ENCODE assay signal across 15 mouse cellular contexts in the genomic region with DNA sequence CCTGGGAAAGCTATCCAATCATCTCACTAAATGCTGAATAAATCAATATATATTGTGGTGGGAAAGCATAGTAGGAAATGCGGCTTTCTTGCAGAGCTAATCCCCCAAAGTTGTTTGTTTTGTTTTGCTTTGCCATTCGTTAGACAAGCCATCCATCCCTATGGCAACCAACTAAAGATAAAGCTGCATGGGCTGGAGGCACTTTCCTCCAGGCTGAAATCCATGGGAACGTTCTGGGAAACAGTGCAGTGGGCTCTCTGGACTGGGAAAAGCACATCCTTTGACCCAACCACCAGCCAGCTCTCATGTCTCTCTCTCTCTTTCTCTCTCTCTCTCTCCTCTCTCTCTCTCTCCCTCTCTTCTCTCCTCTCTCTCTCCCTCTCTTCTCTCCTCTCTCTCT.
DNase-seq lines count a peak whose midpoint lies in the region; ATAC-seq and TF ChIP-seq lines count a peak whose summit lies in the region.
"Had no signal": no experiment of that assay in that cellular context is flagged by ENCODE, and none has a peak within 500 bp of the region (broad histone marks: within the 10 kb centered on the region; RNA-seq: fewer than 3 reads in every experiment).

No protein-coding gene starts in this region.

- H3K9ac ChIP-seq in heart, embryonic 12.5 days, result no peak overlapping the region
- H3K9ac ChIP-seq in intestine, postnatal 0 days (ENCODE audit: low read depth, low read length), result no peak overlapping the region
- H3K9ac ChIP-seq: embryonic facial prominence, embryonic 15.5 days; liver, embryonic 12.5 days had no signal

- H3K9me3 ChIP-seq in heart, embryonic 12.5 days (replicated peaks), result no peaks in the 10 kb centered on the region
- H3K9me3 ChIP-seq in midbrain, embryonic 10.5 days (replicated peaks), result no peaks in the 10 kb centered on the region; the same call in 1 of the 2 replicates
- H3K9me3 ChIP-seq in intestine, postnatal 0 days (ENCODE audit: control insufficient read depth), result no peaks in the 10 kb centered on the region
- H3K9me3 ChIP-seq: embryonic facial prominence, embryonic 15.5 days; liver, embryonic 12.5 days had no signal

- TF ChIP-seq CTCF in intestine, postnatal 0 days (IDR thresholded peaks at IDR 0.05; ENCODE audit: low read depth), result no peak

- no peaks in the 10 kb centered on the region for H3K4me1 ChIP-seq in heart, embryonic 12.5 days (replicated peaks)
- peaks cover 21% of the 10 kb centered on the region for H3K4me1 ChIP-seq in midbrain, embryonic 10.5 days
- no peaks in the 10 kb centered on the region for H3K4me1 ChIP-seq in intestine, postnatal 0 days (replicated peaks; ENCODE audit: control insufficient read depth, insufficient read depth, low read length)
- H3K4me1 ChIP-seq: embryonic facial prominence, embryonic 15.5 days; liver, embryonic 12.5 days had no signal

- no peak overlapping the region for H3K4me3 ChIP-seq in heart, embryonic 12.5 days
- no peak overlapping the region for H3K4me3 ChIP-seq in midbrain, embryonic 10.5 days
- H3K4me3 ChIP-seq in intestine, postnatal 0 days (ENCODE audit: low read depth, low read length), result no peak overlapping the region
- H3K4me3 ChIP-seq: embryonic facial prominence, embryonic 15.5 days; liver, embryonic 12.5 days had no signal

- WGBS in heart, embryonic 12.5 days, result 7% methylated on average over 3 of the region's 3 CpGs
- 7% methylated on average over 3 of the region's 3 CpGs for WGBS in midbrain, embryonic 10.5 days
- WGBS in intestine, postnatal 0 days, result 32% methylated on average over 3 of the region's 3 CpGs

- peaks cover 25% of the 10 kb centered on the region for H3K36me3 ChIP-seq in heart, embryonic 12.5 days
- H3K36me3 ChIP-seq in midbrain, embryonic 10.5 days, result peaks cover 8% of the 10 kb centered on the region; the same call in 1 of the 2 replicates
- H3K36me3 ChIP-seq in intestine, postnatal 0 days (ENCODE audit: control insufficient read depth, insufficient read depth), result no peaks in the 10 kb centered on the region
- H3K36me3 ChIP-seq: embryonic facial prominence, embryonic 15.5 days; liver, embryonic 12.5 days had no signal

- ATAC-seq in heart, embryonic 12.5 days (ENCODE audit: insufficient number of reproducible peaks, low FRiP score), result no peak
- ATAC-seq in intestine, postnatal 0 days, result no peak
- ATAC-seq: liver, embryonic 12.5 days had no signal

- no peak overlapping the region for H3K27ac ChIP-seq in heart, embryonic 12.5 days (ENCODE audit: poor library complexity, severe bottlenecking)
- H3K27ac ChIP-seq in midbrain, embryonic 10.5 days (replicated peaks), result peak overlapping the region; percentile 65
- no peak overlapping the region for H3K27ac ChIP-seq in intestine, postnatal 0 days (ENCODE audit: low read depth, low read length)
- H3K27ac ChIP-seq: embryonic facial prominence, embryonic 15.5 days; liver, embryonic 12.5 days had no signal

- H3K4me2 ChIP-seq in heart, embryonic 12.5 days, result no peak overlapping the region
- no peak overlapping the region for H3K4me2 ChIP-seq in intestine, postnatal 0 days (replicated peaks; ENCODE audit: low read depth)
- H3K4me2 ChIP-seq: embryonic facial prominence, embryonic 15.5 days; liver, embryonic 12.5 days had no signal

- no peaks in the 10 kb centered on the region for H3K27me3 ChIP-seq in heart, embryonic 12.5 days (replicated peaks)
- no peaks in the 10 kb centered on the region for H3K27me3 ChIP-seq in midbrain, embryonic 10.5 days (ENCODE audit: low read depth, poor library complexity, severe bottlenecking)
- H3K27me3 ChIP-seq in intestine, postnatal 0 days (replicated peaks; ENCODE audit: control insufficient read depth, insufficient read depth, low read length), result no peaks in the 10 kb centered on the region
- H3K27me3 ChIP-seq: embryonic facial prominence, embryonic 15.5 days; liver, embryonic 12.5 days had no signal

- peak; percentile 79 for DNase-seq in heart, adult 11 months
- DNase-seq in right cerebral cortex, postnatal 4 days, result peak; percentile 8
- DNase-seq in right cerebral cortex, adult 18-20 months, result no peak
- DNase-seq in midbrain, embryonic 10.5 days (ENCODE audit: low spot score), result peak; percentile 28
- DNase-seq in telencephalon, adult 2 months (ENCODE audit: low read depth, low spot score), result peak; percentile 6
- no peak for DNase-seq in thymus, postnatal 0 days (ENCODE audit: low spot score)
- DNase-seq: adrenal gland, adult 8-10 months; cerebellum, postnatal 36 days; gastrocnemius, postnatal 36 days; kidney, adult 9 months; lung, postnatal 10 days had no signal

Comparison
In these comparisons a context has a peak if more than half of its experiments do, and no peak if none do; other contexts are left out.
1. DNase-seq: peak in heart, adult 11 months (single experiment), right cerebral cortex, postnatal 4 days (single experiment), midbrain, embryonic 10.5 days (single experiment) and telencephalon, adult 2 months (single experiment); none in right cerebral cortex, adult 18-20 months (single experiment) and thymus, postnatal 0 days (single experiment).